Mouse (Mus musculus) forebrain, postnatal 0 days (tissue): ENCODE measurements around the gene Rapgef5. TPM values are rescaled to one million over a fixed set of nuclear protein-coding genes. Genes with fewer than 3 reads are reported as not detected.
A peak's percentile ranks its signal among the peaks of the same experiment; 100 is the strongest.

ENCODE experiments used
- ATAC-seq: fragments of 200-750 bp; cut with Nextera tagmentation; 2 replicates; pipeline ENCODE4 v1.8.0; 2017; ENCODE audit warnings: mild to moderate bottlenecking, moderate library complexity
- DNase-seq: peaks from one replicate; pipeline ENCODE4 v3.0.0-alpha.2; 2015
- H3K27ac ChIP-seq: fragments of 300-500 bp; sonication (generic); 2 replicates; pipeline ENCODE4 v1.5.1; 2014; ENCODE audit warnings: low read depth, mild to moderate bottlenecking, antibody characterized with exemption, low read length, moderate library complexity, mixed read lengths
- H3K27me3 ChIP-seq: fragments of 300-500 bp; sonication (generic); 2 replicates; pipeline ENCODE4 v1.6.1; 2014; ENCODE audit warnings: mild to moderate bottlenecking, low read length, mixed read lengths; ENCODE audit not compliant: insufficient read depth
- H3K36me3 ChIP-seq: fragments of 300-500 bp; sonication (generic); 2 replicates; pipeline ENCODE4 v1.6.1; 2014; ENCODE audit warnings: mild to moderate bottlenecking, moderate library complexity; ENCODE audit not compliant: insufficient read depth
- H3K4me1 ChIP-seq: fragments of 300-500 bp; sonication (generic); 2 replicates; pipeline ENCODE4 v1.6.1; 2014; ENCODE audit warnings: antibody characterized with exemption; ENCODE audit not compliant: insufficient read depth
- H3K4me2 ChIP-seq: fragments of 300-500 bp; sonication (generic); 2 replicates; pipeline ENCODE4 v1.6.1; 2014; ENCODE audit warnings: low read depth, mild to moderate bottlenecking, moderate library complexity
- H3K4me3 ChIP-seq: fragments of 300-500 bp; sonication (generic); 2 replicates; pipeline ENCODE4 v1.5.1; 2014; ENCODE audit warnings: low read depth, low read length, mixed read lengths
- H3K9ac ChIP-seq: fragments of 300-500 bp; sonication (generic); 2 replicates; pipeline ENCODE4 v1.6.1; 2014; ENCODE audit warnings: mild to moderate bottlenecking
- H3K9me3 ChIP-seq: fragments of 300-500 bp; sonication (generic); 2 replicates; pipeline ENCODE4 v1.6.1; 2016; ENCODE audit warnings: low read length
- CTCF ChIP-seq: sonication (generic); IDR thresholded peaks from 2 replicates; pipeline ENCODE4 v1.5.1; 2016; ENCODE audit warnings: antibody characterized with exemption, control low read depth, low read depth
- WGBS: fragments of 180-500 bp; shearing (Covaris S2); extraction: QIAGEN DNeasy Blood & Tissue Kit; methylation state at CpG from one replicate; pipeline ENCODE4 v1.1.7; 2014; 5-methylcytosine and 5-hydroxymethylcytosine counted together
- polyA plus RNA-seq: library from polyadenylated mRNA; unstranded; fragments of >200 nt; fragmentation: Nextera tagmentation; extraction: Ambion mirVana; gene quantifications from 2 replicates; pipeline ENCODE4 v1.2.1, GENCODE M21; 2015
- total RNA-seq: library from RNA; depleted of rRNA; stranded (reverse); fragments of >200 nt; gene quantifications from 2 replicates; pipeline ENCODE4 v1.2.3, GENCODE M21; 2014

Rapgef5 gene
- total and polyA plus RNA-seq, 2 experiments from 2014 or later, result 30.5 to 60.9 TPM

- Histone ChIP-seq H3K9ac (no peak overlapping the region), H3K4me3 (no peak overlapping the region), H3K4me2 (no peak overlapping the region), H3K27me3 (no peaks in the 10 kb centered on the region), H3K36me3 (no peaks in the 10 kb centered on the region), H3K4me1 (no peaks in the 10 kb centered on the region), H3K9me3 (no peaks in the 10 kb centered on the region), H3K27ac (no peak overlapping the region)
- TF ChIP-seq CTCF, result no peak
- ATAC-seq, result no peak
- no peak for DNase-seq
- 77% methylated on average over 9 of the region's 9 CpGs for WGBS
Measured at GRCm38 (mm10) chr12:117595179-117595578, 78.9 kb downstream of the Rapgef5 start.

DNA sequence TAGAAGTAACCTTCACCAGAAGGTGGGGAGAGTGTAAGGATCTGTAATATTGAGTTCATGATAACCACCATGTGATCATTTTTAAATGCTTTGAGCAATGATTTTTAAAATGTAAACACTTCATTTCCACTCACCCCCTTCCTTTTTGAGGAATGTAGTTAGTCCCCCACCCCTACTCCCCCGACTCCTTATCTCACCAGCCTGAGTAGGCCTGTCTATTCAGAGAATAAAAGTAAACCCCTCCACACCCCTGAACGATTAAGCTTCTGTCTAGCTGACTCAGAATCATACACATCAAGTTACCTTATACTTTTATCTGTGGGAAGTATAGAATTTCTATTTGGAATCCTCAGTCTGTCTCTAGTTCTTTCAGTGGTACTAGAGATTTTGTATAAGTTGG lies 81.9 kb downstream of the Rapgef5 start:
- H3K4me2 ChIP-seq, result no peak overlapping the region
- DNase-seq (no peak), ATAC-seq (no peak)
- no peak overlapping the region for H3K4me3 ChIP-seq
- no peaks in the 10 kb centered on the region for H3K9me3 ChIP-seq
- TF ChIP-seq CTCF, result no peak
- H3K27me3 ChIP-seq, result no peaks in the 10 kb centered on the region
- H3K36me3 ChIP-seq, result no peaks in the 10 kb centered on the region
- H3K9ac ChIP-seq, result no peak overlapping the region
- no peaks in the 10 kb centered on the region for H3K4me1 ChIP-seq
- WGBS, result 74% methylated on average over 2 of the region's 2 CpGs
- H3K27ac ChIP-seq, result no peak overlapping the region

DNA sequence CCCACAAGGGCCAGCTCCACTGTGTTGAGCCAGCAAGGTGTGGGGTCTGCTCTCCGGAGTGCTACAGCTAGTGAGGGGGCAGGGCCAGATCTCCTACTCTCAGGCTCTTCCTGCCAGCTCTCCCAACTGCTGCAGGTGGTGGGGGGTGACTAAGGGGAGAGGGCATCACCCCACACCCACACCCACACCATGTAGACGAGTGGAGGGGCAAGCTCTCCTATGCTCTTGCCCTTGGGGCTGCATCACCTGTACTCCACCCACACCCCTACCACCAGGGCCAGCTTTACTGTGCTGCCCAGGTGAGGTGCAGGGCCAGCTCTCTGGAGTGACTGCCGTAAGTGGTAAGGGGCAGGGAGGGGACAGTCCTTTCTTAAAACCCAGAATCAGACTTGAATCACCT lies 89.7 kb downstream of the Rapgef5 start:
- no peak overlapping the region for H3K4me2 ChIP-seq
- H3K4me1 ChIP-seq, result no peaks in the 10 kb centered on the region
- no peak for ATAC-seq
- no peak for DNase-seq
- no peaks in the 10 kb centered on the region for H3K9me3 ChIP-seq
- H3K36me3 ChIP-seq, result no peaks in the 10 kb centered on the region
- TF ChIP-seq CTCF, result no peak
- no peak overlapping the region for H3K27ac ChIP-seq
- WGBS, result 84% methylated on average over 3 of the region's 3 CpGs
- H3K9ac ChIP-seq, result no peak overlapping the region
- H3K4me3 ChIP-seq, result no peak overlapping the region
- no peaks in the 10 kb centered on the region; the same call in 1 of the 2 replicates for H3K27me3 ChIP-seq

DNA sequence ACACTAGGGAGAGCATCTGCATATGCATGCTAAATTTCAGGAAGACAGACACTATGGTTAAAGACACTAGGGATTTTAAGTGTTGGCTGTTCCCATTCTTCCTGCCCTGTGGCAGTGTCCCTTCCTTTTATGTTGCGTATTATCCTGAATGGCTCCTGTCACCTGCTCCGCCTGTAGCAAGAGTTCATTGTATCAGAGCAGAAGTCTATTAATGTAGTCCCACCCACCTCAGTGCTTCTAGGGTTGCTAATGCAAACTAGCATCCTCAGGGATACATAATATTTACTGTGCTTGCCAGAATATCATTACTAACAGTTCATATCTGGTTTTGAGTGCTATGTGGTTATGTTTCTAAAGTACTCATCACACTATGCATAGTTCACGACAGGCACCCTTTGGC lies 96.4 kb downstream of the Rapgef5 start:
- Histone ChIP-seq H3K36me3 (no peaks in the 10 kb centered on the region), H3K9me3 (no peaks in the 10 kb centered on the region), H3K9ac (no peak overlapping the region), H3K4me2 (no peak overlapping the region), H3K4me3 (no peak overlapping the region), H3K27me3 (no peaks in the 10 kb centered on the region; the same call in 1 of the 2 replicates), H3K4me1 (no peaks in the 10 kb centered on the region), H3K27ac (no peak overlapping the region)
- TF ChIP-seq CTCF, result no peak
- WGBS, result 75% methylated on average over 3 of the region's 3 CpGs
- ATAC-seq (no peak), DNase-seq (no peak)

DNA sequence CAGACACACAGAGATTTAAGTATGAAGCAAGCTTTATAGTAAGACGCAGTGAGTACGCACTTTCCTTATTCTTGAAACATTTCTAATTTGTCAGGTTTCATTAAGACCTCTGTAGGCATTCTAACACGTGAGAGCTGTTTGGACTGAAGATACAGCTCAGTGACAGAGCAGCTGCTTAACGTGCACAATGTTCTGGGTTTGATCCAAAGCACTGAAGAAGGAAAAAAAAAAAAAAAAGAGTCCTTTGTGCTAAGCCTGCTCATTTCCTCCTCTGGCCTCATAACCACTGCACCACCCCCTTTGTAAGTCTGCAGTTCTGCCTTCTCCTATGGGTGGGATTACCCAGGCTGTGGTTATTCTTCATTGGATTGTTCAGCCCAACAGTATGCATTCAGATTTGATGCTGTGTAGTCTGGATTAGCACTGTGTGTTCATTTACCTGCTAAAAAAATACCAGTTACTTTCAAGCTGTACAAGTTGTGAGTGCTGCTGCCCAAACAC lies 103.3 kb downstream of the Rapgef5 start:
- ATAC-seq, result peak; percentile 29; the same call in 1 of the 2 replicates
- no peaks in the 10 kb centered on the region for H3K36me3 ChIP-seq
- whole genome bisulfite sequencing, result 38% methylated on average over 4 of the region's 4 CpGs
- H3K27me3 ChIP-seq, result no peaks in the 10 kb centered on the region
- DNase-seq, result no peak
- H3K4me2 ChIP-seq, result no peak overlapping the region
- no peak overlapping the region for H3K9ac ChIP-seq
- H3K4me3 ChIP-seq, result no peak overlapping the region
- no peaks in the 10 kb centered on the region for H3K4me1 ChIP-seq
- H3K27ac ChIP-seq, result no peak overlapping the region
- TF ChIP-seq CTCF, result no peak
- H3K9me3 ChIP-seq, result no peaks in the 10 kb centered on the region

GRCm38 (mm10) chr12:117622972-117623371 lies 106.7 kb downstream of the Rapgef5 start:
- TF ChIP-seq CTCF, result no peak
- ATAC-seq (no peak), DNase-seq (no peak)
- H3K9me3 ChIP-seq, result no peaks in the 10 kb centered on the region
- H3K4me1 ChIP-seq, result no peaks in the 10 kb centered on the region
- no peak overlapping the region for H3K27ac ChIP-seq
- no peak overlapping the region for H3K4me2 ChIP-seq
- no peaks in the 10 kb centered on the region for H3K36me3 ChIP-seq
- no peaks in the 10 kb centered on the region for H3K27me3 ChIP-seq
- H3K4me3 ChIP-seq, result no peak overlapping the region
- H3K9ac ChIP-seq, result no peak overlapping the region
- 98% methylated on average over 2 of the region's 2 CpGs for WGBS

DNA sequence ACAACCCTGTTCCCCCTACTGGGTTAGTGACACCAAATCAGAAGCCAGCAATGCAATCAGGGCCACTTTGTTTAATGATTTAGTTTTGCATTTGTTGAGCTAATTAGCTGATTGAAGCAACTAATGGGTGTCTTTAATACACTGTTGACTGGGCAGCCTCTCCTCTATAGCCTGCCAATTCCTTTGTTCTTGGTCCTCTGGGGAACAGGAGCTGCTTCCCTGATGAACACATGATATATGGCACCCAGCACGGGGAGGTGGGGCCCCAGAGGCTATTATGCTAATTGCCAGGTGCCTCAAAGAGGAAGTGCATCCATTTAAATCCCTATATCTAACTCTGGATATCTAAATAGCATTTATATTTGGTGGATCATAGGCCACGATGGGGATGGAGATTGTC lies 111.0 kb downstream of the Rapgef5 start:
- no peak for TF ChIP-seq CTCF
- no peaks in the 10 kb centered on the region for H3K27me3 ChIP-seq
- H3K4me1 ChIP-seq, result 0 out of 2 replicates have a peak, but pooled peaks cover 3% of the 10 kb centered on the region
- 9% methylated on average over 2 of the region's 2 CpGs for WGBS
- peak; percentile 73 for DNase-seq
- H3K4me3 ChIP-seq, result no peak overlapping the region
- H3K9me3 ChIP-seq, result no peaks in the 10 kb centered on the region
- H3K36me3 ChIP-seq, result no peaks in the 10 kb centered on the region
- no peak overlapping the region for H3K9ac ChIP-seq
- ATAC-seq, result peak; percentile 91
- no peak overlapping the region for H3K27ac ChIP-seq
- no peak overlapping the region for H3K4me2 ChIP-seq
